Mouse (Mus musculus): ENCODE data around the gene Asic2. TPM values are rescaled to one million over a fixed set of nuclear protein-coding genes. Genes with fewer than 3 reads are reported as not detected.

Gene Asic2
- polyA plus RNA-seq, 1 experiment from 2014 or later, result 8.7 TPM

DNA sequence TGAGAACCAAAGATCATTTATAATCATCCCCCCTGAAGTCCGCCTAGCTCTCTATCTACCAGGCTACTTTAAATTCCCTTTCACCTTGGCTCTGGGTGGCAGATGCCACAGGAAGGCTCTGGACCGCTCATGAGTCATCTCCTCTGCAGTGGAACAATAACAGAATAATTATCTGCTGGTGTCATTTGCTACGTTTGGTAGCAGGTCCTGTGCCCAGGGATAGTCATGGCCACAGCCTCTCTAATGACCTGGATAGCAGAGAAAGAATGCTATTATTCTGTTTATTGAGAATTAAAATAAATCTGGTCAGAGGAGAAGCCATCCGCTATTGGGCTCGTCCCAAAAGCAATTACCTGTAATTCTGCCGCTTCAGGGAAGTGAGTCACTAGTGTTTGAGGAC lies 425.1 kb downstream of the Asic2 start:
- no peaks in the 10 kb centered on the region for H3K36me3 ChIP-seq (ENCODE audit: control insufficient read depth, insufficient read depth, low read length)
- H3K4me1 ChIP-seq (ENCODE audit: control insufficient read depth, insufficient read depth, low read length), result no peaks in the 10 kb centered on the region
- H3K9ac ChIP-seq (replicated peaks; ENCODE audit: low read length), result no peak overlapping the region
- H3K4me2 ChIP-seq (ENCODE audit: low read length), result no peak overlapping the region
- no peak overlapping the region for H3K27ac ChIP-seq (replicated peaks; ENCODE audit: low read depth, low read length)
- H3K9me3 ChIP-seq (ENCODE audit: control insufficient read depth, low read length), result no peaks in the 10 kb centered on the region
- no peak for ATAC-seq (ENCODE audit: low FRiP score, low TSS enrichment)
- H3K4me3 ChIP-seq (replicated peaks; ENCODE audit: low read depth, low read length), result no peak overlapping the region
- no peaks in the 10 kb centered on the region for H3K27me3 ChIP-seq (ENCODE audit: control insufficient read depth, insufficient read depth, low read length)
- WGBS, result 84% methylated on average over 6 of the region's 6 CpGs
- DNase-seq, result no peak

- Histone ChIP-seq H3K4me1 (ENCODE audit: control insufficient read depth, insufficient read depth, low read length) (peaks cover 5% of the 10 kb centered on the region; the same call in 1 of the 2 replicates), H3K4me3 (replicated peaks; ENCODE audit: low read depth, low read length) (no peak overlapping the region), H3K27ac (replicated peaks; ENCODE audit: low read depth, low read length) (no peak overlapping the region), H3K4me2 (ENCODE audit: low read length) (no peak overlapping the region), H3K36me3 (ENCODE audit: control insufficient read depth, insufficient read depth, low read length) (no peaks in the 10 kb centered on the region), H3K27me3 (ENCODE audit: control insufficient read depth, insufficient read depth, low read length) (no peaks in the 10 kb centered on the region), H3K9ac (replicated peaks; ENCODE audit: low read length) (no peak overlapping the region), H3K9me3 (ENCODE audit: control insufficient read depth, low read length) (no peaks in the 10 kb centered on the region)
- no peak for DNase-seq
- no peak for ATAC-seq (ENCODE audit: low FRiP score, low TSS enrichment)
- 65% methylated on average over 4 of the region's 4 CpGs for WGBS
Measured at GRCm38 (mm10) chr11:81535121-81535717, 433.0 kb downstream of the Asic2 start.

DNA sequence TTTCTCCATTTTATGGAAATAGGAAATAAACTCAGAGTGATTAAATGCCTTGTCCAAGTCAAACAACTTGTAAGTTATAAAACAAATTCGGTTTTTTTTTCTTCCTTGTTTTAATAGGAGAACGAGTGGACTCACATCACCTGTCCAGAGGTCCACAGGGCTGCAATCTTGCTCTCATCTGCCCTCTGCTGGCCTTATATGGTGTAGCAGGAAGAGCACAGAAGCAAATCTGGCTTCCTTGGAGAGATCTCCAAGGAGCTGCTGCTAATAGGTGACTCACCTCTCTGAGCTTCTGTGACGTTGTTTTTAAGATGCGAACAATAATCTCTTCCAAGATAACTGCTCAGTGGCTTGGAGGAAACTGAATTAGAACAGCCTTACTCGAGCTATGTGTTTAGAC lies 433.6 kb downstream of the Asic2 start:
- no peaks in the 10 kb centered on the region for H3K36me3 ChIP-seq (ENCODE audit: control insufficient read depth, insufficient read depth, low read length)
- ATAC-seq (ENCODE audit: low FRiP score, low TSS enrichment) (no peak), DNase-seq (peak; percentile 85)
- no peak overlapping the region for H3K4me2 ChIP-seq (ENCODE audit: low read length)
- H3K9me3 ChIP-seq (ENCODE audit: control insufficient read depth, low read length), result 0 out of 2 replicates have a peak, but pooled peaks cover 2% of the 10 kb centered on the region
- 21% methylated on average over 5 of the region's 5 CpGs for WGBS
- H3K4me1 ChIP-seq (ENCODE audit: control insufficient read depth, insufficient read depth, low read length), result peaks cover 5% of the 10 kb centered on the region; the same call in 1 of the 2 replicates
- no peaks in the 10 kb centered on the region for H3K27me3 ChIP-seq (ENCODE audit: control insufficient read depth, insufficient read depth, low read length)
- H3K9ac ChIP-seq (replicated peaks; ENCODE audit: low read length), result no peak overlapping the region
- no peak overlapping the region for H3K4me3 ChIP-seq (replicated peaks; ENCODE audit: low read depth, low read length)
- no peak overlapping the region for H3K27ac ChIP-seq (replicated peaks; ENCODE audit: low read depth, low read length)

GRCm38 (mm10) chr11:81531906-81532305 lies 436.4 kb downstream of the Asic2 start:
- Histone ChIP-seq H3K27ac (replicated peaks; ENCODE audit: low read depth, low read length) (no peak overlapping the region), H3K27me3 (ENCODE audit: control insufficient read depth, insufficient read depth, low read length) (no peaks in the 10 kb centered on the region), H3K9me3 (ENCODE audit: control insufficient read depth, low read length) (0 out of 2 replicates have a peak, but pooled peaks cover 3% of the 10 kb centered on the region), H3K4me1 (ENCODE audit: control insufficient read depth, insufficient read depth, low read length) (peaks cover 5% of the 10 kb centered on the region; the same call in 1 of the 2 replicates), H3K4me2 (ENCODE audit: low read length) (no peak overlapping the region), H3K9ac (replicated peaks; ENCODE audit: low read length) (no peak overlapping the region), H3K36me3 (ENCODE audit: control insufficient read depth, insufficient read depth, low read length) (no peaks in the 10 kb centered on the region), H3K4me3 (replicated peaks; ENCODE audit: low read depth, low read length) (no peak overlapping the region)
- no peak for ATAC-seq (ENCODE audit: low FRiP score, low TSS enrichment)
- DNase-seq, result peak; percentile 77
- 3% methylated on average over 6 of the region's 6 CpGs for WGBS

DNA sequence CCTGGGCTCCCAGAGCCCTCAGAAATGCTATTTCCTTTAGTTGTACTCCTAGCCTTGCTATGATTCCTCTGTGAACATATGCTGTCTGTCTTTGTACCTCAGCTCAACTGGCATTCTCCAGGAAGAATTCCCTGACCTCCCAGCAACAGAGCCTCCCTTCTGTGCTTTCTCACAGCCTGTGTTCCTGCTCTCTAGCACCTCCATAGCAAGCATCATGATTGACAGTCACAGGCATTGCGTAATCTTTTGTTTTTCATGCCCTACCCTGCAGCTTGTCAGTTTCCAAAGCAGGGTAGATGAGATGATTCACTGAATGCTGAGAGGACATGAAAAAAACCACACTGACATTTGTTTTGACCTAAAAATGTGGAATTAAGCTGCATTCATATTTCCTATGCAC lies 445.3 kb downstream of the Asic2 start:
- Histone ChIP-seq H3K4me2 (ENCODE audit: low read length) (no peak overlapping the region), H3K27me3 (ENCODE audit: control insufficient read depth, insufficient read depth, low read length) (no peaks in the 10 kb centered on the region), H3K27ac (replicated peaks; ENCODE audit: low read depth, low read length) (no peak overlapping the region), H3K36me3 (ENCODE audit: control insufficient read depth, insufficient read depth, low read length) (no peaks in the 10 kb centered on the region), H3K4me1 (ENCODE audit: control insufficient read depth, insufficient read depth, low read length) (0 out of 2 replicates have a peak, but pooled peaks cover 6% of the 10 kb centered on the region), H3K4me3 (replicated peaks; ENCODE audit: low read depth, low read length) (no peak overlapping the region), H3K9me3 (ENCODE audit: control insufficient read depth, low read length) (no peaks in the 10 kb centered on the region), H3K9ac (replicated peaks; ENCODE audit: low read length) (no peak overlapping the region)
- ATAC-seq (ENCODE audit: low FRiP score, low TSS enrichment) (no peak), DNase-seq (no peak)
- WGBS, result 43% methylated on average over 1 of the region's 1 CpGs

DNA sequence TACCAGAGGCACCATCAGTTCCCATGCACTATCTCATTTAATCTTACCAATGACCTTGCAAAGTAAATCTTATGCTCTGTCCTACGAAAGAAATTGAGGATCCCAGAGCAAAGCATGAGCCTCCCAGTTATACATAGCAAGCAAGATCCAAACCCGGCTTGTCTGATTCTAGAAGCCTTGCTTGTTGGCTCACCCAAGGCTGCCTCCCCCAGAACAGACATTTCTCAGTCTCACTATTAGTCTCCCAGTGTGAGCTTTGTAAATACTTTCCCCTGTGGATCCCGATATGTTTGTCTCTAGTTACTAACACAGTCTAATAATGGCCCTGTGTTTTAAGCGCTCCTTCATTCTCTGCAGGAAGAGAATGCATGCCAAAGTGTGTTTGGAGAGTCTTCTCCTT lies 446.4 kb downstream of the Asic2 start:
- ATAC-seq (ENCODE audit: low FRiP score, low TSS enrichment) (no peak), DNase-seq (no peak)
- Histone ChIP-seq H3K4me1 (ENCODE audit: control insufficient read depth, insufficient read depth, low read length) (0 out of 2 replicates have a peak, but pooled peaks cover 7% of the 10 kb centered on the region), H3K36me3 (ENCODE audit: control insufficient read depth, insufficient read depth, low read length) (no peaks in the 10 kb centered on the region), H3K4me3 (replicated peaks; ENCODE audit: low read depth, low read length) (no peak overlapping the region), H3K9me3 (ENCODE audit: control insufficient read depth, low read length) (no peaks in the 10 kb centered on the region), H3K27ac (replicated peaks; ENCODE audit: low read depth, low read length) (no peak overlapping the region), H3K4me2 (ENCODE audit: low read length) (no peak overlapping the region), H3K9ac (replicated peaks; ENCODE audit: low read length) (no peak overlapping the region), H3K27me3 (ENCODE audit: control insufficient read depth, insufficient read depth, low read length) (no peaks in the 10 kb centered on the region)
- 87% methylated on average over 4 of the region's 4 CpGs for WGBS

DNA sequence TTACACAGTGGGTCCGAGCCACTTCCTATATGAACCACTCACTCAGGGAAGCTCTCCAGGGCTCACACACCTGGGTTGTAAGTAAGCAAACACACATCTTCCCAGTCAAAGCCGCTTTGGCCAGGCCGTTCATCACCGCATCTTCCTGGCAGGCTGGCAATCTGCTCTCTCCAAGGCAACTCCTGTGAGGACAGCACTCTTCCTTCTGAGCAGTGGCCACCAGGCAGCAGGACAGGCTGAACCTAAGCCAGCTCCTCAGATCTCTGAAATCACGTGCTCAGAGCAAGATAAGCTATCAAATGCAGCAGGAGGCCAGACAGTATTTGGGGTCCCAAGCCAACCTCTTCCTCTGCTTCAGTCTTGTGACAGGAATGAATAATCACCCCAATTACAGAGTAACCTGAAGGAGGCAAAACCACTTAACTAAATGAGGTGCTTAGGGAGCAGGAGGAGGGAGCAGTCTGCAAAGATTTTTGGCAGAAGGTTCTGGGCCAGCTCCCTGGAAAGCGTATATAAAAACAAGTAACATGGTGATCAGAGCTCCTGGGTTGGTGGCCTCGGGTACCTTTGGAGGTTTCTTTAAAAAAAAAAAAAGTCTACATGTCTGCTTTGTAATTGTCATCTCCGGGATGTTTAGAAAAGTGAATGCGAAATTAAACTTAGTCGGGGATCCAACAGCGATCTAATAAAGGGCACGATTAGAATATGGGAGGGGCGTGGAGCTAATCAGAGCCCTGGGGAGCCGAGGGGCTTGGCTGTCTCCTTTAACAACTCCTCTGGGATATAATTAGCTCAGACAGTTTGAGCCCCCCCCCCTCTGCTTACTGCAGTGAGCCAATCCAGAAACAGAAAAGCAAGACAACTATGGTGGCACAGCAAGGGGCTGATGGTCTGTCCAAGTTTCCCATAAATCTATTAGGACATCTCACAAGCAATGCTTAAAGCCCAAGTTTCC lies 450.0 kb downstream of the Asic2 start:
- DNase-seq (peak; percentile 62), ATAC-seq (ENCODE audit: low FRiP score, low TSS enrichment) (no peak; the same call in 1 of the 2 replicates)
- no peak overlapping the region for H3K4me2 ChIP-seq (ENCODE audit: low read length)
- H3K27ac ChIP-seq (replicated peaks; ENCODE audit: low read depth, low read length), result no peak overlapping the region
- 37% methylated on average over 14 of the region's 14 CpGs for WGBS
- H3K9ac ChIP-seq (replicated peaks; ENCODE audit: low read length), result no peak overlapping the region
- H3K4me3 ChIP-seq (replicated peaks; ENCODE audit: low read depth, low read length), result no peak overlapping the region
- H3K4me1 ChIP-seq (ENCODE audit: control insufficient read depth, insufficient read depth, low read length), result 0 out of 2 replicates have a peak, but pooled peaks cover 7% of the 10 kb centered on the region
- H3K9me3 ChIP-seq (ENCODE audit: control insufficient read depth, low read length), result no peaks in the 10 kb centered on the region
- H3K27me3 ChIP-seq (ENCODE audit: control insufficient read depth, insufficient read depth, low read length), result no peaks in the 10 kb centered on the region
- no peaks in the 10 kb centered on the region for H3K36me3 ChIP-seq (ENCODE audit: control insufficient read depth, insufficient read depth, low read length)

DNA sequence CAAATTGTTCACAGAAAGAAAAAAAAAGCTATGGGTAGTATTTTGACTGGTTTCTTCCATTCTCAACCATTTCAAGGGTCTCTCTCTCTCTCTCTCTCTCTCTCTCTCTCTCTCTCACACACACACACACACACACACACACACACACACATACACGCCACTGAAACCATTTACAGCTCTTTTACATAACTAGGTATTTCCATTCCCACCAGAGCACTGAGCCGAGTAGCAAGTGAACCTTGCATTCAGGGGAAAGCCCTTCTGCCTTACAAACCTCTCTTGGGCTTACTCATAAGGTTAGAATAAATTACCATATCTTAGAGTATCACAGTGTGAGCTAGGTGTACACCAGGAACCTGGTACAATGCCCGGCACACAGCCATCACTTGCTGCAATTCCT lies 452.5 kb downstream of the Asic2 start:
- Histone ChIP-seq H3K36me3 (ENCODE audit: control insufficient read depth, insufficient read depth, low read length) (no peaks in the 10 kb centered on the region), H3K9me3 (ENCODE audit: control insufficient read depth, low read length) (no peaks in the 10 kb centered on the region), H3K27me3 (ENCODE audit: control insufficient read depth, insufficient read depth, low read length) (no peaks in the 10 kb centered on the region), H3K27ac (replicated peaks; ENCODE audit: low read depth, low read length) (no peak overlapping the region), H3K4me2 (ENCODE audit: low read length) (no peak overlapping the region), H3K4me3 (replicated peaks; ENCODE audit: low read depth, low read length) (no peak overlapping the region), H3K9ac (replicated peaks; ENCODE audit: low read length) (no peak overlapping the region), H3K4me1 (ENCODE audit: control insufficient read depth, insufficient read depth, low read length) (0 out of 2 replicates have a peak, but pooled peaks cover 4% of the 10 kb centered on the region)
- ATAC-seq (ENCODE audit: low FRiP score, low TSS enrichment) (no peak), DNase-seq (no peak)
- WGBS, result 61% methylated on average over 3 of the region's 3 CpGs
